Mouse (Mus musculus): ENCODE measurements around the gene Angel1. TPM values are rescaled to one million over a fixed set of nuclear protein-coding genes. Genes with fewer than 3 reads are reported as not detected.

Angel1 gene
- polyA plus RNA-seq, 1 experiment from 2014 or later, result 6.2 TPM

DNA sequence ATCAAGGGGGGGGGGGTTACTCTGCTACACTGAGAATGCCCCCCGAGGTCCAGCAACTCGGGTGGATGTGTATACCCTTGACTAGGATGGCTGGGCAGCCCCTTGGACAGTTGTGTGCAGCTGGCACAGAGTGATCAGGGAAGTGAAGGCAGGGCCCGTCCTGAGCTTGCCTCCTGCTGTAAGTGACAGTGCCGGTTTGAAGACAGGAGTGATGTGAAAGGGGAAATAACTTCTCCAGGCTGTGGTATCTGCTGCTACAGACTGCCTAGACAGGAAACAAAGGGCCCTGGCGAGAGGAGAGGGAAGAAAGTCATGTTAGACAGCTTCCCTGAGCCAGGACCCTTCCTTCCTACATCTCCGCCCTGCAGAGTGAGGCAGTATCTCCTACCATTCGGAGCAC, 42.6 kb downstream of the Angel1 start:
- ATAC-seq (replicated peaks; ENCODE audit: low FRiP score, low read depth), result no peak
- no peak overlapping the region for H3K27ac ChIP-seq
- no peaks in the 10 kb centered on the region for H3K27me3 ChIP-seq (ENCODE audit: insufficient read depth, low read length)
- WGBS, result 72% methylated on average over 7 of the region's 7 CpGs
- no peak for TF ChIP-seq CTCF (IDR thresholded peaks at IDR 0.05; ENCODE audit: low read depth)
- H3K36me3 ChIP-seq (ENCODE audit: insufficient read depth, low read length), result no peaks in the 10 kb centered on the region
- H3K4me2 ChIP-seq (ENCODE audit: low read length), result no peak overlapping the region
- H3K4me1 ChIP-seq (replicated peaks; ENCODE audit: insufficient read depth, low read length), result peaks cover 13% of the 10 kb centered on the region; the same call in 1 of the 2 replicates
- H3K9ac ChIP-seq (ENCODE audit: low read depth, low read length), result no peak overlapping the region
- DNase-seq (ENCODE audit: low spot score), result no peak
- H3K4me3 ChIP-seq (replicated peaks; ENCODE audit: low read depth, low read length), result no peak overlapping the region
- no peaks in the 10 kb centered on the region for H3K9me3 ChIP-seq (replicated peaks; ENCODE audit: low read length)

DNA sequence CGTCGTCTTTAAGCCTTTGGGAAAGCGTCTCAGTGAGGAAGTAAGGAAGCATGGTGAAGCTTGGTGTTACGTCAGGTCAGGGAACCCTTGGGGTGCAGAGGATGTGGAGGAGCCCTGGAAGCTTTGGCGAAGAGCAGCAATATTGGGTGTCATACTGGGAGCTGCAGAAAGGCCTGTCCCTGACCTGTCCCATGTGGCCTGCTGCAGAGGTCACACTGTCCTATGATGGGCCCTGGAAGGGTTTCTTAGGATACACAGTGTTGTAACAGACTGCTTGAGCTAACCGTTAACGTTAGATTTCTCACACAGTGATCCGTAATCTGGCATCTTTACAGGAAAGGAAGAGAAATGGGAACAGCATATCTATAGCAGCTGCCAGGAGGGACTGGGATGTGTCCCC, 44.1 kb downstream of the Angel1 start:
- no peak overlapping the region for H3K9ac ChIP-seq (ENCODE audit: low read depth, low read length)
- no peak for ATAC-seq (replicated peaks; ENCODE audit: low FRiP score, low read depth)
- no peaks in the 10 kb centered on the region for H3K36me3 ChIP-seq (ENCODE audit: insufficient read depth, low read length)
- no peak overlapping the region for H3K27ac ChIP-seq
- no peak for DNase-seq (ENCODE audit: low spot score)
- WGBS, result 68% methylated on average over 8 of the region's 8 CpGs
- peaks cover 13% of the 10 kb centered on the region; the same call in 1 of the 2 replicates for H3K4me1 ChIP-seq (replicated peaks; ENCODE audit: insufficient read depth, low read length)
- TF ChIP-seq CTCF (IDR thresholded peaks at IDR 0.05; ENCODE audit: low read depth), result no peak
- no peak overlapping the region for H3K4me3 ChIP-seq (replicated peaks; ENCODE audit: low read depth, low read length)
- no peaks in the 10 kb centered on the region for H3K27me3 ChIP-seq (ENCODE audit: insufficient read depth, low read length)
- no peak overlapping the region for H3K4me2 ChIP-seq (ENCODE audit: low read length)
- H3K9me3 ChIP-seq (replicated peaks; ENCODE audit: low read length), result no peaks in the 10 kb centered on the region

DNA sequence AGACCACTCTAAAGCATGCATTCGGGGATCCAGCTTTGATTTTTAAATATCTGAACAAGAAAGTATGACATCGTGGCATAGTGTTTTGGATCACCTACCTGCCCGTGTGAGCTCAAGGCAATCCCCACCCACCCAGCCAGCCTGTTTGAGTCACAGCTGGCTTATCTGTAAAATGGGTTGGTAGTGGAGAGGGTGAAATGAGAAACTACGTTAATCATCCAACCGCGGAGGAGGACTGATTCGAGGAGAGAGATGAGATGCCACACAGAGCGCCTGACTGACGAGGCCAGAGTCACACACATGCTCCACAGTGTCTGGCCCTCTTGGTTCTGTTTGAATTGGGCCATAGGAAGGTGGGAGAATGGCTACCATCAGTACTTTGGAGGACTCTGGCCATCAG, 44.6 kb downstream of the Angel1 start:
- H3K27me3 ChIP-seq (ENCODE audit: insufficient read depth, low read length), result no peaks in the 10 kb centered on the region
- ATAC-seq (replicated peaks; ENCODE audit: low FRiP score, low read depth) (no peak), DNase-seq (ENCODE audit: low spot score) (no peak)
- no peak overlapping the region for H3K27ac ChIP-seq
- no peak overlapping the region for H3K4me2 ChIP-seq (ENCODE audit: low read length)
- H3K9ac ChIP-seq (ENCODE audit: low read depth, low read length), result no peak overlapping the region
- peaks cover 13% of the 10 kb centered on the region; the same call in 1 of the 2 replicates for H3K4me1 ChIP-seq (replicated peaks; ENCODE audit: insufficient read depth, low read length)
- no peak overlapping the region for H3K4me3 ChIP-seq (replicated peaks; ENCODE audit: low read depth, low read length)
- no peak for TF ChIP-seq CTCF (IDR thresholded peaks at IDR 0.05; ENCODE audit: low read depth)
- WGBS, result 83% methylated on average over 9 of the region's 9 CpGs
- no peaks in the 10 kb centered on the region for H3K9me3 ChIP-seq (replicated peaks; ENCODE audit: low read length)
- H3K36me3 ChIP-seq (ENCODE audit: insufficient read depth, low read length), result no peaks in the 10 kb centered on the region

DNA sequence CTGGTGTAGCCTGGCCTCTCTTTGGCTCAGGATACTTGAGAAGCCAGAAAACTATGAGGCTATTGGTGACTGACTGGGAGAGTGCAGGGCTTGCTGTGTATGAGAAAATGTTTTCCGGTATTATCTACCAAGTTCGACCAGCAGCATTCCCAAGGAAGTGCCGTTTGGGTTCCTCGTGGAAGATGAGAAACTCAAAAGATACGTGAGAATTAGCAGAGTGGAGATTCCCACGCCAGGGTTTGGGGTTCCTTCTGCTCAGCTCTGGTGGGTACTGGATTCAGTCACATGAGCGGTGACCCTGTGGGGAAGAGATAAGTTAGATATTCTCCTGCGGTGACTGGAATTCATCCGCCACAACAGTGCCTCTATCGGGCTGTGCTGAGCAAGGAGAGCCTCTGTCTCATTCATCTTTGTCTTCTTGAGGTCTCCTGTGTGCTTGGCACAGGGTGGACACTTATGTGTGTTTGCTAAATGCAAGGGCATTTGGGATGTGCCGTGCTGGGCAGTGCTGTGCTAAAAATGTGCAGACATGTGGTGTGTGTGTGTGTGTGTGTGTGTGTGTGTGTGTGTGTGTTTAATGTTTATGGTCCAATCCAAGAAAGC, 45.6 kb downstream of the Angel1 start:
- H3K9ac ChIP-seq (ENCODE audit: low read depth, low read length), result no peak overlapping the region
- H3K4me2 ChIP-seq (ENCODE audit: low read length), result peak overlapping the region; percentile 100
- H3K9me3 ChIP-seq (replicated peaks; ENCODE audit: low read length), result no peaks in the 10 kb centered on the region
- H3K4me3 ChIP-seq (replicated peaks; ENCODE audit: low read depth, low read length), result peak overlapping the region; percentile 70; the same call in 1 of the 2 replicates
- 44% methylated on average over 11 of the region's 11 CpGs for WGBS
- ATAC-seq (replicated peaks; ENCODE audit: low FRiP score, low read depth) (no peak), DNase-seq (ENCODE audit: low spot score) (no peak)
- H3K4me1 ChIP-seq (replicated peaks; ENCODE audit: insufficient read depth, low read length), result peaks cover 13% of the 10 kb centered on the region; the same call in 1 of the 2 replicates
- no peak overlapping the region for H3K27ac ChIP-seq
- no peak; the same call in 1 of the 2 replicates for TF ChIP-seq CTCF (IDR thresholded peaks at IDR 0.05; ENCODE audit: low read depth)
- H3K27me3 ChIP-seq (ENCODE audit: insufficient read depth, low read length), result no peaks in the 10 kb centered on the region
- H3K36me3 ChIP-seq (ENCODE audit: insufficient read depth, low read length), result no peaks in the 10 kb centered on the region

- H3K4me1 ChIP-seq (replicated peaks; ENCODE audit: insufficient read depth, low read length), result peaks cover 13% of the 10 kb centered on the region; the same call in 1 of the 2 replicates
- H3K27ac ChIP-seq, result no peak overlapping the region
- ATAC-seq (replicated peaks; ENCODE audit: low FRiP score, low read depth) (no peak), DNase-seq (ENCODE audit: low spot score) (no peak)
- H3K9ac ChIP-seq (ENCODE audit: low read depth, low read length), result peak overlapping the region; percentile 72; the same call in 1 of the 2 replicates
- TF ChIP-seq CTCF (IDR thresholded peaks at IDR 0.05; ENCODE audit: low read depth), result no peak
- no peaks in the 10 kb centered on the region for H3K9me3 ChIP-seq (replicated peaks; ENCODE audit: low read length)
- H3K4me2 ChIP-seq (ENCODE audit: low read length), result peak overlapping the region; percentile 100
- H3K36me3 ChIP-seq (ENCODE audit: insufficient read depth, low read length), result no peaks in the 10 kb centered on the region
- no peaks in the 10 kb centered on the region for H3K27me3 ChIP-seq (ENCODE audit: insufficient read depth, low read length)
- peak overlapping the region; percentile 70 for H3K4me3 ChIP-seq (replicated peaks; ENCODE audit: low read depth, low read length)
- WGBS, result 16% methylated on average over 12 of the region's 12 CpGs
Observed at GRCm38 (mm10) chr12:86679991-86680491, 46.2 kb downstream of the Angel1 start.

GRCm38 (mm10) chr12:86679546-86679930, 46.7 kb downstream of the Angel1 start:
- WGBS, result 2% methylated on average over 9 of the region's 9 CpGs
- DNase-seq (ENCODE audit: low spot score) (no peak), ATAC-seq (replicated peaks; ENCODE audit: low FRiP score, low read depth) (no peak)
- H3K9ac ChIP-seq (ENCODE audit: low read depth, low read length), result peak overlapping the region; percentile 72
- peak overlapping the region; percentile 70 for H3K4me3 ChIP-seq (replicated peaks; ENCODE audit: low read depth, low read length)
- no peak overlapping the region for H3K27ac ChIP-seq
- H3K4me2 ChIP-seq (ENCODE audit: low read length), result peak overlapping the region; percentile 100
- no peaks in the 10 kb centered on the region; the same call in 1 of the 2 replicates for H3K9me3 ChIP-seq (replicated peaks; ENCODE audit: low read length)
- H3K36me3 ChIP-seq (ENCODE audit: insufficient read depth, low read length), result no peaks in the 10 kb centered on the region
- H3K27me3 ChIP-seq (ENCODE audit: insufficient read depth, low read length), result no peaks in the 10 kb centered on the region
- no peak for TF ChIP-seq CTCF (IDR thresholded peaks at IDR 0.05; ENCODE audit: low read depth)
- H3K4me1 ChIP-seq (replicated peaks; ENCODE audit: insufficient read depth, low read length), result peaks cover 13% of the 10 kb centered on the region; the same call in 1 of the 2 replicates

All from kidney, postnatal 0 days (tissue).